Mouse (Mus musculus) liver (tissue): ENCODE measurements at regions not wholly inside any gene's neighbourhood (a gene's known extent, or its start where the extent isn't known, plus 50 kb on each side); places are given as distances from the start of the nearest gene placed in this dataset.

Experiments used
- DNase-seq: peaks from one replicate; pipeline ENCODE4 v3.0.0-alpha.2; 2020; ENCODE audit warnings: mixed read lengths

- DNase-seq = no peak
Measured at GRCm38 (mm10) chr3:39248712-39249111, 362.0 kb downstream of the Fat4 start.

GRCm38 (mm10) chr3:39249224-39249892 is 362.6 kb downstream of the Fat4 start:
- peak; percentile 16 for DNase-seq

GRCm38 (mm10) chr3:39253076-39253475 is 366.3 kb downstream of the Fat4 start:
- no peak for DNase-seq

- no peak for DNase-seq
Measured at GRCm38 (mm10) chr3:39264671-39265430, 378.1 kb downstream of the Fat4 start.

GRCm38 (mm10) chr3:39265606-39266005 is 378.9 kb downstream of the Fat4 start:
- DNase-seq = no peak

GRCm38 (mm10) chr3:39269388-39269787 is 382.6 kb downstream of the Fat4 start:
- DNase-seq = no peak

GRCm38 (mm10) chr3:39272616-39273015 is 385.9 kb downstream of the Fat4 start:
- no peak for DNase-seq

- no peak for DNase-seq
Measured at GRCm38 (mm10) chr3:39276897-39277296, 390.2 kb downstream of the Fat4 start.

- DNase-seq = no peak
Measured at GRCm38 (mm10) chr3:39277310-39277709, 390.6 kb downstream of the Fat4 start.

- DNase-seq = no peak
Measured at GRCm38 (mm10) chr3:39295255-39295654, 408.5 kb downstream of the Fat4 start.

GRCm38 (mm10) chr3:39296257-39296656 is 409.5 kb downstream of the Fat4 start:
- no peak for DNase-seq

GRCm38 (mm10) chr3:39309487-39309886 is 422.7 kb downstream of the Fat4 start:
- DNase-seq = no peak

- no peak for DNase-seq
Measured at GRCm38 (mm10) chr3:39313563-39313962, 426.8 kb downstream of the Fat4 start.

GRCm38 (mm10) chr3:39320851-39321250 is 434.1 kb downstream of the Fat4 start:
- no peak for DNase-seq

GRCm38 (mm10) chr3:39322225-39322624 is 435.5 kb downstream of the Fat4 start:
- DNase-seq = no peak

- no peak for DNase-seq
Measured at GRCm38 (mm10) chr3:39335612-39336230, 449.0 kb downstream of the Fat4 start.

- DNase-seq = no peak
Measured at GRCm38 (mm10) chr3:39341161-39341687, 454.5 kb downstream of the Fat4 start.

GRCm38 (mm10) chr3:39344078-39344477 is 457.3 kb downstream of the Fat4 start:
- DNase-seq = no peak

GRCm38 (mm10) chr3:39347578-39347977 is 460.8 kb downstream of the Fat4 start:
- no peak for DNase-seq

GRCm38 (mm10) chr3:39357012-39357411 is 470.3 kb downstream of the Fat4 start:
- DNase-seq = no peak

GRCm38 (mm10) chr3:39360278-39360677 is 473.5 kb downstream of the Fat4 start:
- DNase-seq = no peak

- no peak for DNase-seq
Measured at GRCm38 (mm10) chr3:39370926-39371325, 484.2 kb downstream of the Fat4 start.

- DNase-seq = no peak
Measured at GRCm38 (mm10) chr3:39372426-39372950, 485.7 kb downstream of the Fat4 start.
